Comparison of ENCODE assay signal across 16 mouse cellular contexts in genomic region chr10:99519479-99519878, GRCm38 (mm10).
A peak's percentile ranks its signal among the peaks of the same experiment; 100 is the strongest.
DNase-seq lines count a peak whose midpoint lies in the region; ATAC-seq and TF ChIP-seq lines count a peak whose summit lies in the region.
"Had no signal": no experiment of that assay in that cellular context is flagged by ENCODE, and none has a peak within 500 bp of the region (broad histone marks: within the 10 kb centered on the region; RNA-seq: fewer than 3 reads in every experiment).

No protein-coding gene starts in this region.

- TF ChIP-seq CTCF in hindbrain, postnatal 0 days (IDR thresholded peaks at IDR 0.05; ENCODE audit: low read depth) = no peak

- no peak overlapping the region for H3K27ac ChIP-seq in hindbrain, embryonic 11.5 days (ENCODE audit: low read depth, low read length)
- H3K27ac ChIP-seq in hindbrain, postnatal 0 days = no peak overlapping the region
- no peak overlapping the region for H3K27ac ChIP-seq in neural tube, embryonic 15.5 days (replicated peaks)
- H3K27ac ChIP-seq: gastrocnemius, adult 2 months; heart, embryonic 15.5 days; limb, embryonic 12.5 days had no signal

- no peaks in the 10 kb centered on the region for H3K27me3 ChIP-seq in hindbrain, embryonic 11.5 days (ENCODE audit: control insufficient read depth, insufficient read depth, low read length)
- no peaks in the 10 kb centered on the region for H3K27me3 ChIP-seq in hindbrain, postnatal 0 days (ENCODE audit: insufficient read depth, low read length)
- no peaks in the 10 kb centered on the region for H3K27me3 ChIP-seq in neural tube, embryonic 15.5 days (replicated peaks)
- H3K27me3 ChIP-seq: heart, embryonic 15.5 days; limb, embryonic 12.5 days had no signal

- H3K4me1 ChIP-seq in hindbrain, embryonic 11.5 days (replicated peaks; ENCODE audit: control insufficient read depth, insufficient read depth, low read length) = no peaks in the 10 kb centered on the region
- H3K4me1 ChIP-seq in hindbrain, postnatal 0 days (ENCODE audit: insufficient read depth, low read length) = no peaks in the 10 kb centered on the region
- peaks cover 3% of the 10 kb centered on the region; the same call in 1 of the 2 replicates for H3K4me1 ChIP-seq in neural tube, embryonic 15.5 days

- peak; percentile 63 for ATAC-seq in hindbrain, embryonic 11.5 days (ENCODE audit: low FRiP score)
- ATAC-seq in hindbrain, postnatal 0 days = no peak
- ATAC-seq in neural tube, embryonic 15.5 days (ENCODE audit: low FRiP score) = no peak
- ATAC-seq: intestine, postnatal 0 days had no signal

- H3K9ac ChIP-seq in hindbrain, embryonic 11.5 days (ENCODE audit: low read depth, low read length) = no peak overlapping the region
- H3K9ac ChIP-seq in hindbrain, postnatal 0 days (replicated peaks; ENCODE audit: low read length) = no peak overlapping the region
- H3K9ac ChIP-seq in neural tube, embryonic 15.5 days (replicated peaks) = no peak overlapping the region
- H3K9ac ChIP-seq: heart, embryonic 15.5 days; limb, embryonic 12.5 days had no signal

- 22% methylated on average over 4 of the region's 4 CpGs for WGBS in hindbrain, embryonic 11.5 days
- 30% methylated on average over 4 of the region's 4 CpGs for WGBS in hindbrain, postnatal 0 days
- 25% methylated on average over 4 of the region's 4 CpGs for WGBS in neural tube, embryonic 15.5 days

- no peak overlapping the region for H3K4me2 ChIP-seq in hindbrain, embryonic 11.5 days (replicated peaks; ENCODE audit: low read depth, low read length)
- H3K4me2 ChIP-seq in hindbrain, postnatal 0 days (ENCODE audit: low read depth, low read length) = no peak overlapping the region
- H3K4me2 ChIP-seq in neural tube, embryonic 15.5 days = no peak overlapping the region
- H3K4me2 ChIP-seq: heart, embryonic 15.5 days; limb, embryonic 12.5 days had no signal

- H3K36me3 ChIP-seq in hindbrain, embryonic 11.5 days (ENCODE audit: control insufficient read depth, insufficient read depth, low read length) = no peaks in the 10 kb centered on the region
- H3K36me3 ChIP-seq in hindbrain, postnatal 0 days (ENCODE audit: insufficient read depth, low read length) = no peaks in the 10 kb centered on the region
- no peaks in the 10 kb centered on the region for H3K36me3 ChIP-seq in neural tube, embryonic 15.5 days
- H3K36me3 ChIP-seq: heart, embryonic 15.5 days; limb, embryonic 12.5 days had no signal

- DNase-seq in hindbrain, embryonic 11.5 days (ENCODE audit: low spot score) = peak; percentile 29
- DNase-seq in hindbrain, postnatal 0 days (ENCODE audit: low spot score) = no peak
- peak; percentile 26 for DNase-seq in neural tube, embryonic 10.5 days (ENCODE audit: extremely low spot score, low spot score)
- DNase-seq in left cerebral cortex, adult 18-20 months (ENCODE audit: low spot score in 2 of 2) = peak; percentile 25 to 53
- DNase-seq in right cerebral cortex, postnatal 36 days (ENCODE audit: low spot score in 2 of 2) = peak; percentile 25 to 68
- DNase-seq in adrenal gland, postnatal 4 days (ENCODE audit: low spot score in 2 of 2) = no peak
- DNase-seq in ovary, postnatal 14 days (ENCODE audit: low spot score) = no peak
- DNase-seq: adrenal gland, adult 2 months; gastrocnemius, adult 2 months; lung, adult 2 months; thymus, postnatal 25 days had no signal

- H3K9me3 ChIP-seq in hindbrain, embryonic 11.5 days (ENCODE audit: control insufficient read depth, low read length) = no peaks in the 10 kb centered on the region
- H3K9me3 ChIP-seq in hindbrain, postnatal 0 days (ENCODE audit: low read length) = no peaks in the 10 kb centered on the region
- no peaks in the 10 kb centered on the region for H3K9me3 ChIP-seq in neural tube, embryonic 15.5 days (replicated peaks)
- H3K9me3 ChIP-seq: heart, embryonic 15.5 days; limb, embryonic 12.5 days had no signal

- no peak overlapping the region for H3K4me3 ChIP-seq in hindbrain, embryonic 11.5 days (ENCODE audit: low read depth, low read length)
- H3K4me3 ChIP-seq in hindbrain, postnatal 0 days (ENCODE audit: low read length) = no peak overlapping the region
- no peak overlapping the region for H3K4me3 ChIP-seq in neural tube, embryonic 15.5 days (replicated peaks)
- H3K4me3 ChIP-seq: erythroblast, embryonic 14.5 days; gastrocnemius, adult 2 months; heart, embryonic 15.5 days; limb, embryonic 12.5 days had no signal

Comparison
In these comparisons a context has a peak if more than half of its experiments do, and no peak if none do; other contexts are left out.
1. DNase-seq: peak in hindbrain, embryonic 11.5 days (single experiment), neural tube, embryonic 10.5 days (single experiment), left cerebral cortex, adult 18-20 months (2 of 2) and right cerebral cortex, postnatal 36 days (2 of 2); none in hindbrain, postnatal 0 days (single experiment), adrenal gland, postnatal 4 days (0 of 2) and ovary, postnatal 14 days (single experiment).